Mouse (Mus musculus) forebrain, embryonic 10.5 days (tissue): ENCODE data around the gene Arhgef38. TPM values are rescaled to one million over a fixed set of nuclear protein-coding genes. Genes with fewer than 3 reads are reported as not detected.

Experiments used
- polyA plus RNA-seq: library from polyadenylated mRNA; unstranded; fragments of >200 nt; fragmentation: Nextera tagmentation; extraction: Ambion mirVana; gene quantifications from 2 replicates; pipeline ENCODE4 v1.2.1, GENCODE M21; 2016

Arhgef38 gene
- polyA plus RNA-seq, 1 experiment from 2014 or later, result 0.10 TPM

Other genes with a start within 250 kb of the Arhgef38 start
- gene Ints12, start 143.1 kb downstream of the Arhgef38 start, polyA plus RNA-seq, result 23.7 and 24.5 TPM in 2 replicates
- gene Gstcd, start 142.9 kb downstream of the Arhgef38 start, polyA plus RNA-seq, result 8.8 and 10.0 TPM in 2 replicates
- gene Ppa2, start 75.2 kb upstream of the Arhgef38 start, polyA plus RNA-seq, result 87.0 and 91.5 TPM in 2 replicates